Mouse (Mus musculus) limb, embryonic 12.5 days (tissue): Measurements from ENCODE around the gene Cdc40. TPM values are rescaled to one million over a fixed set of nuclear protein-coding genes. Genes with fewer than 3 reads are reported as not detected.

Experiments used
- ATAC-seq: fragments of 200-750 bp; cut with Nextera tagmentation; 2 replicates; pipeline ENCODE4 v1.8.0; 2017; ENCODE audit warnings: low read depth, moderate TSS enrichment; ENCODE audit not compliant: insufficient number of reproducible peaks, insufficient read depth, low FRiP score, low TSS enrichment
- H3K27ac ChIP-seq: fragments of 300-500 bp; sonication (generic); 2 replicates; pipeline ENCODE4 v1.5.1; 2016; ENCODE audit warnings: mild to moderate bottlenecking, moderate library complexity
- H3K27me3 ChIP-seq: fragments of 300-500 bp; sonication (generic); 2 replicates; pipeline ENCODE4 v1.6.1; 2016; ENCODE audit warnings: mild to moderate bottlenecking, moderate library complexity
- H3K36me3 ChIP-seq: fragments of 300-500 bp; sonication (generic); 2 replicates; pipeline ENCODE4 v1.6.1; 2016; ENCODE audit warnings: mild to moderate bottlenecking, moderate library complexity
- H3K4me1 ChIP-seq: fragments of 300-500 bp; sonication (generic); replicated peaks from 2 replicates; pipeline ENCODE4 v1.6.1; 2016
- H3K4me2 ChIP-seq: fragments of 300-500 bp; sonication (generic); 2 replicates; pipeline ENCODE4 v1.6.1; 2016; ENCODE audit warnings: mild to moderate bottlenecking, moderate library complexity
- H3K4me3 ChIP-seq: fragments of 300-500 bp; sonication (generic); replicated peaks from 2 replicates; pipeline ENCODE4 v1.5.1; 2016; ENCODE audit warnings: mild to moderate bottlenecking
- H3K9ac ChIP-seq: fragments of 300-500 bp; sonication (generic); replicated peaks from 2 replicates; pipeline ENCODE4 v1.6.1; 2016; ENCODE audit warnings: mild to moderate bottlenecking, moderate library complexity
- H3K9me3 ChIP-seq: fragments of 300-500 bp; sonication (generic); 2 replicates; pipeline ENCODE4 v1.6.1; 2016; ENCODE audit warnings: mild to moderate bottlenecking, moderate library complexity
- WGBS: fragments of 180-500 bp; shearing (Covaris S2); methylation state at CpG from one replicate; pipeline ENCODE4 v1.1.7; 2016; 5-methylcytosine and 5-hydroxymethylcytosine counted together
- polyA plus RNA-seq: library from polyadenylated mRNA; unstranded; fragments of >200 nt; fragmentation: Nextera tagmentation; extraction: Ambion mirVana; gene quantifications from 2 replicates; pipeline ENCODE4 v1.2.1, GENCODE M21; 2016

Gene Cdc40
- polyA plus RNA-seq, 1 experiment from 2014 or later = 41.7 TPM

DNA sequence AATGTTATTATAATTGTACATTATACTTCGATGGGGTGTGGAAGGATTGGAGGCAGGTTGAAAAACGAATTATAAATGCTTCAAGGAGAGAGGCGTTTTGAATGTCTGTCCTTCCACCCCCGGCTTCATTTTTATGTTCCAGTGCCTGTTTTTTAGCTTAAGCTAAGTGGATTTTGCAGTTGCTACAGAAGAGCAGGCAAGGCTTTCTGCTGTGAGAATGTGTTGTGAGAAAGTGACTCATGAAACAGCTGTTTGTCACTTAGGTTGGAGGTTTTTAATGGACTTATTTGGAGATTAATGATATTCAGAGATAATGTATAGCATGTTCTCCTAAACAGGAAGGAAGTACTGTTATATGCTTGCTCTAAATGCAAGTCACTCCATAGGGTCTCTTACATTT, 6.0 kb upstream of the Cdc40 start:
- ATAC-seq = no peak
- no peaks in the 10 kb centered on the region for H3K9me3 ChIP-seq
- H3K4me3 ChIP-seq = no peak overlapping the region
- no peak overlapping the region for H3K9ac ChIP-seq
- no peaks in the 10 kb centered on the region for H3K27me3 ChIP-seq
- H3K36me3 ChIP-seq = no peaks in the 10 kb centered on the region
- WGBS = 77% methylated on average over 4 of the region's 4 CpGs
- no peak overlapping the region for H3K27ac ChIP-seq
- H3K4me2 ChIP-seq = no peak overlapping the region
- peaks cover 2% of the 10 kb centered on the region; the same call in 1 of the 2 replicates for H3K4me1 ChIP-seq

DNA sequence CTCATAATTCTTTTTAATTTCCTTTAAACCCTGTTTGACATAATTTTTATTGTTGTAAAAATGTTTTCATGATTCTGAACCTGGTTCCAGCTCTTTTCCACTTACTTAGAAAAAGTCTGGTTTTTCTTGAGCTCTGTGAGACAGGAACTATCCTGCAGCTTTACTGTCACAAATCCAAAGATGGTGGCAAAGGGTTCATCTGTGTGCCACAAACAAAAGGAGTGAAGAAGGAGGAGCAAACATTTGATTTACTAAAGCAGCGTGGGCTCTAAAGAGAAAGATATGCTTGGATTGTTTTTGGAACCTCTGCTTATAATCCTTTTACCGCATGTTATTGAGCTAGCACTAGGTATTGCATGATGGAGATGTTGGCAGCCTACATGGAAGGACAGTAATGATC, 4.2 kb upstream of the Cdc40 start:
- H3K4me3 ChIP-seq = no peak overlapping the region
- H3K4me1 ChIP-seq = peaks cover 2% of the 10 kb centered on the region; the same call in 1 of the 2 replicates
- no peaks in the 10 kb centered on the region for H3K9me3 ChIP-seq
- no peaks in the 10 kb centered on the region for H3K36me3 ChIP-seq
- no peaks in the 10 kb centered on the region for H3K27me3 ChIP-seq
- ATAC-seq = no peak
- H3K4me2 ChIP-seq = no peak overlapping the region
- WGBS = 96% methylated on average over 2 of the region's 2 CpGs
- H3K27ac ChIP-seq = no peak overlapping the region
- no peak overlapping the region for H3K9ac ChIP-seq

DNA sequence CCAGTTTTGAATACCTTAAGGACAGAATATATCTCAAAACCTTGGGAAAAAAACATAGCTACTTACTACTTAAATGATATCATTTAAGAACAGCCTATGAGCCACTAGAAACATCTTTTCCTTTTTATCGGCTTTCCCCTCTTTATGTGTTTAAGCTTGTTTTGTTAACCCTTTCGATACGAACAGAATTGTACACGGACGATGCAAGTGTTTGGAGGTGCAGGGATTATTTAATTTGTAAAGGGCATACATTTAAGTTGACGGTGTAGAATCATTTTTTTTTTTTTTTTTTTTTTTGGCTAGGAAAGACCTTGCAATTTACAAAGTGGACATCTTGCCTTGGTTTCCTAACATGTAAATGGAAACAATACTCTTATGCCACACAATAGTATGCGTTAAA, 2.3 kb upstream of the Cdc40 start:
- Histone ChIP-seq H3K9ac (no peak overlapping the region), H3K4me3 (no peak overlapping the region), H3K27ac (no peak overlapping the region), H3K9me3 (no peaks in the 10 kb centered on the region), H3K4me2 (no peak overlapping the region), H3K27me3 (no peaks in the 10 kb centered on the region), H3K4me1 (peaks cover 15% of the 10 kb centered on the region), H3K36me3 (no peaks in the 10 kb centered on the region)
- WGBS = 67% methylated on average over 7 of the region's 7 CpGs
- no peak for ATAC-seq

DNA sequence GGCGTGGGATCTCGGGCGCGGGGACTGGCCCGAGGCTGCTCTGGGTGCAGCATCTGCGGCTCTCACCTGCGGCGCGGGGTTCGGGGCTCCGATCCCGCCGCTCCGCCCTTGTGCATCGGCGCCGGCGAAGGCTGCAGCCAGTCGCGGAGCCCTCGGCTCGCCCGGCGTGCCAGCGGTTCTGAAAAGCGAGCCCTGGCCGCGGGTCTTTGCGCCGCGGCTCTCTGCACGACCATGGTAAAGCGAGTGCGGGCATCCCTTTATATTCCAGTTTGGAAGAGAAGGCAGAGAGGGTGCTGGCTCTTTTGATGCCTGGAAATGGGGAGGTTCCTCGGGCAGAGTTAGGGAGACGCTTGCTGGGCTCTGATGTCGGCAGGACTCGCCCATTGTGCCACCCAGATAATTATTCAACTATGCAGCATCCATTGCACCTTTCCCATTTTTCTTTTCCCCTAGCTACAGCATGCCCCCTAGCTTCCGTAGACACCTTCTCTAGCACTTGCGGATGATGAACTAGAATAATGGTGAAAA, 1.2 kb upstream of the Cdc40 start:
- H3K4me3 ChIP-seq = peak overlapping the region; percentile 79
- H3K4me2 ChIP-seq = peak overlapping the region; percentile 70
- under 1% methylated on average over 40 of the region's 40 CpGs for WGBS
- H3K9me3 ChIP-seq = no peaks in the 10 kb centered on the region
- peak overlapping the region; percentile 89 for H3K9ac ChIP-seq
- H3K27me3 ChIP-seq = no peaks in the 10 kb centered on the region
- no peak for ATAC-seq
- peaks cover 15% of the 10 kb centered on the region for H3K4me1 ChIP-seq
- peaks cover 5% of the 10 kb centered on the region; the same call in 1 of the 2 replicates for H3K36me3 ChIP-seq
- H3K27ac ChIP-seq = peak overlapping the region; percentile 96

- peak overlapping the region; percentile 70 for H3K4me2 ChIP-seq
- H3K36me3 ChIP-seq = peaks cover 5% of the 10 kb centered on the region; the same call in 1 of the 2 replicates
- no peaks in the 10 kb centered on the region for H3K9me3 ChIP-seq
- 1% methylated on average over 83 of the region's 87 CpGs for WGBS
- H3K27ac ChIP-seq = peak overlapping the region; percentile 96
- ATAC-seq = peak; percentile 88
- peak overlapping the region; percentile 79 for H3K4me3 ChIP-seq
- peak overlapping the region; percentile 89 for H3K9ac ChIP-seq
- H3K27me3 ChIP-seq = no peaks in the 10 kb centered on the region
- peaks cover 15% of the 10 kb centered on the region for H3K4me1 ChIP-seq
These were observed 650 bp upstream of the Cdc40 start for GRCm38 (mm10) chr10:40883644-40884278.

DNA sequence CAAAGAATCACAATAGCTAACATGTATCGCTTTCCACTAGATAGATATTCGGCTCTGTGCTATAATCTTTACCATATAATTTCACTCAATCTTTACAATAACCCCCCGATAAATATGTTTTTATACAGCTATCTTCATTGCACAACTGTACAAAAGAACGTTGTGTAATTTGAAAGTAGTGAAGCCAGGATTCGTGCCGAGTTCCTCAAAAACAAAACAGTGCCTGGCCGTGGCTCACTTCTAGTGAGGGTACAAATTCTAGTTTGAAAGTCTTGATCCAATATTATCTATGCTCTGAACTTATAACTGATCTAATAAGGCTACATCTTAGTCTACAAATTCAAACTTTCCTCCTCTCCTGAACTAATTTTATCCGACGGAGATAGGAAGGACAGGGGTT, 778 bp downstream of the Cdc40 start:
- Histone ChIP-seq H3K27ac (peak overlapping the region; percentile 59; the same call in 1 of the 2 replicates), H3K4me3 (peak overlapping the region; percentile 79), H3K27me3 (no peaks in the 10 kb centered on the region), H3K4me2 (peak overlapping the region; percentile 66), H3K9me3 (no peaks in the 10 kb centered on the region), H3K4me1 (peaks cover 15% of the 10 kb centered on the region), H3K36me3 (peaks cover 5% of the 10 kb centered on the region; the same call in 1 of the 2 replicates), H3K9ac (peak overlapping the region; percentile 89)
- 18% methylated on average over 9 of the region's 9 CpGs for WGBS
- no peak for ATAC-seq

GRCm38 (mm10) chr10:40881236-40881635, 1.9 kb downstream of the Cdc40 start:
- 80% methylated on average over 3 of the region's 3 CpGs for WGBS
- Histone ChIP-seq H3K9me3 (no peaks in the 10 kb centered on the region), H3K4me3 (no peak overlapping the region), H3K4me2 (peak overlapping the region; percentile 13), H3K9ac (no peak overlapping the region), H3K4me1 (peaks cover 15% of the 10 kb centered on the region), H3K36me3 (peaks cover 5% of the 10 kb centered on the region; the same call in 1 of the 2 replicates), H3K27ac (no peak overlapping the region), H3K27me3 (no peaks in the 10 kb centered on the region)
- ATAC-seq = no peak

DNA sequence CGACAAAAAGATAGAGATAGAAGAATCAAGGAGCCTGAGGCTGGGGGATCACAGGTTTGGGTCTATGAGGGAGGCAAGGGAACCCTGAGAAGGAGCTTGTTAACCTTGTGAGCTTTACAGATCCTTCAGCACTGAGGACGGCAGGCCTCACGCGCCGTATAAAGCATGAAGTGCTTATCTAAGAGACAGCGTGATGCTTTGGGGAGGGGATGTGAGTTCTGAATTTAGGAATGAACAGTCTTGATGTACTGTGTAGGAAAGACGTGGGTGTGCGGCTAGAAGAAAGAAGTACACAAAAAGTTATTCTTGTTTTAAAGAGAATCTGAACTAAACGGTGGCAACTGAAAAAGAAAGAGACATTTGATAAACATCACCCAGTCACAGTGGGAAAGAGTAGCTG, 3.1 kb downstream of the Cdc40 start:
- H3K9me3 ChIP-seq = no peaks in the 10 kb centered on the region
- H3K27me3 ChIP-seq = no peaks in the 10 kb centered on the region
- H3K9ac ChIP-seq = no peak overlapping the region
- no peak overlapping the region for H3K4me3 ChIP-seq
- H3K4me2 ChIP-seq = no peak overlapping the region
- no peak overlapping the region for H3K27ac ChIP-seq
- ATAC-seq = no peak
- H3K4me1 ChIP-seq = peaks cover 13% of the 10 kb centered on the region
- 93% methylated on average over 9 of the region's 9 CpGs for WGBS
- peaks cover 7% of the 10 kb centered on the region; the same call in 1 of the 2 replicates for H3K36me3 ChIP-seq

- Histone ChIP-seq H3K4me3 (no peak overlapping the region), H3K27me3 (no peaks in the 10 kb centered on the region), H3K9ac (no peak overlapping the region), H3K4me2 (no peak overlapping the region), H3K27ac (no peak overlapping the region), H3K4me1 (peaks cover 13% of the 10 kb centered on the region), H3K9me3 (no peaks in the 10 kb centered on the region), H3K36me3 (peaks cover 7% of the 10 kb centered on the region; the same call in 1 of the 2 replicates)
- no peak for ATAC-seq
- whole genome bisulfite sequencing = 89% methylated on average over 3 of the region's 3 CpGs
These were observed 4.9 kb downstream of the Cdc40 start for GRCm38 (mm10) chr10:40878246-40878645.

- H3K4me1 ChIP-seq = no peaks in the 10 kb centered on the region
- no peak overlapping the region for H3K4me3 ChIP-seq
- no peak for ATAC-seq
- no peak overlapping the region for H3K27ac ChIP-seq
- WGBS = 85% methylated on average over 2 of the region's 2 CpGs
- H3K9ac ChIP-seq = no peak overlapping the region
- H3K27me3 ChIP-seq = no peaks in the 10 kb centered on the region
- no peak overlapping the region for H3K4me2 ChIP-seq
- H3K9me3 ChIP-seq = no peaks in the 10 kb centered on the region
- H3K36me3 ChIP-seq = peaks cover 7% of the 10 kb centered on the region; the same call in 1 of the 2 replicates
These were observed 11.1 kb downstream of the Cdc40 start for GRCm38 (mm10) chr10:40872052-40872451.

DNA sequence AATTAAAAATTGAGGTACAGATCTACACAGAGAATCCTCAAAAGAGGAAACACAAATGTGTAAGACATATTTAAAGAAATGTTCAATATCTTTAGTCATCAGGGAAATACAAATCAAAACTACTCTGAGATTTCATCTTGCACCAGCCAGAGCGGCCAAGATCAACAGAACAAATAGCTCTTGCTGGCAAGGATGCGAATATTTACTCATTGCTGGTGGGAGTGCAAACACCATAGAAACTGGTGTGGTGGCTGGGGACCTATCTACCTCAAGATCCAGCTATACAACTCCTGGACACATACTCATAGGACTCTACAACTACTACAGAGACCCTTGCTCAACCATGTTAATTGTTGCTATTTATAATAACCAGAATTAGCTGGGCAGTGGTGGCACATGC, 11.8 kb downstream of the Cdc40 start:
- Histone ChIP-seq H3K27me3 (no peaks in the 10 kb centered on the region), H3K4me2 (no peak overlapping the region), H3K36me3 (peaks cover 13% of the 10 kb centered on the region; the same call in 1 of the 2 replicates), H3K4me3 (no peak overlapping the region), H3K9ac (no peak overlapping the region), H3K4me1 (no peaks in the 10 kb centered on the region), H3K27ac (no peak overlapping the region), H3K9me3 (no peaks in the 10 kb centered on the region)
- no peak for ATAC-seq
- 98% methylated on average over 2 of the region's 2 CpGs for WGBS

- no peak overlapping the region for H3K27ac ChIP-seq
- 94% methylated on average over 2 of the region's 2 CpGs for WGBS
- no peak overlapping the region for H3K4me3 ChIP-seq
These were observed 15.0 kb downstream of the Cdc40 start for GRCm38 (mm10) chr10:40868081-40868480.

More at GRCm38 (mm10) chr10:40868081-40868480, 15.0 kb downstream of the Cdc40 start:
- ATAC-seq = no peak
- Histone ChIP-seq H3K9ac (no peak overlapping the region), H3K9me3 (no peaks in the 10 kb centered on the region), H3K4me1 (no peaks in the 10 kb centered on the region), H3K4me2 (no peak overlapping the region), H3K36me3 (peaks cover 29% of the 10 kb centered on the region), H3K27me3 (no peaks in the 10 kb centered on the region)
